Mouse (Mus musculus): ENCODE results near the gene Slc16a3.

- TF ChIP-seq CTCF (IDR thresholded peaks at IDR 0.05; ENCODE audit: insufficient read depth, low read length) (no peak), POLR2A (IDR thresholded peaks at IDR 0.05; ENCODE audit: borderline replicate concordance, extremely low read depth, low read depth, low read length) (no peak)
Measured at GRCm38 (mm10) chr11:120928468-120928867, 19.8 kb upstream of the Slc16a3 start.
